Mouse (Mus musculus) cerebellum, adult 2 months (tissue): ENCODE measurements at regions not wholly inside any gene's neighbourhood (a gene's known extent, or its start where the extent isn't known, plus 50 kb on each side); places are given as distances from the start of the nearest gene placed in this dataset.

Experiments used
- DNase-seq, 2 experiments: peaks; one replicate each; pipeline ENCODE4 v3.0.0; 2021
- H3K27ac ChIP-seq: fragments of 200-500 bp; 2 replicates; pipeline ENCODE4 v1.5.1; 2012; ENCODE audit warnings: low read length, control low read depth, inconsistent platforms; ENCODE audit not compliant: insufficient read depth
- H3K27me3 ChIP-seq: fragments of 200-500 bp; 2 replicates; pipeline ENCODE4 v1.6.1; 2012; ENCODE audit warnings: inconsistent platforms, mild to moderate bottlenecking, low read length, moderate library complexity; ENCODE audit not compliant: control insufficient read depth, insufficient read depth
- H3K4me1 ChIP-seq: fragments of 200-500 bp; 2 replicates; pipeline ENCODE4 v1.6.1; 2011; ENCODE audit warnings: low read length; ENCODE audit not compliant: control insufficient read depth, insufficient read depth
- H3K4me3 ChIP-seq: fragments of 200-500 bp; replicated peaks from 2 replicates; pipeline ENCODE3; 2011; ENCODE audit warnings: mild to moderate bottlenecking, low read depth, low read length, control low read depth; ENCODE audit not compliant: insufficient read depth
- CTCF ChIP-seq: fragments of 200-500 bp; IDR thresholded peaks from 2 replicates; pipeline ENCODE4 v1.5.1; 2011; ENCODE audit warnings: low read depth, mild to moderate bottlenecking, control low read depth, low read length, moderate library complexity, borderline replicate concordance; ENCODE audit not compliant: insufficient read depth
- POLR2A ChIP-seq: fragments of 200-500 bp; IDR thresholded peaks from 2 replicates; pipeline ENCODE4 v1.6.1; 2011; ENCODE audit warnings: low read length, control low read depth, borderline replicate concordance; ENCODE audit not compliant: insufficient read depth
- WGBS: fragments of 180-500 bp; shearing (Covaris S2); methylation state at CpG from one replicate; pipeline ENCODE4 v1.1.7; 2018; 5-methylcytosine and 5-hydroxymethylcytosine counted together

GRCm38 (mm10) chr19:28205691-28206090, 194.7 kb upstream of the Rfx3 start:
- 91% methylated on average over 4 of the region's 4 CpGs for WGBS
- Histone ChIP-seq H3K27ac (no peak overlapping the region), H3K4me3 (no peak overlapping the region), H3K27me3 (no peaks in the 10 kb centered on the region), H3K4me1 (no peaks in the 10 kb centered on the region)
- no peak for DNase-seq
- no peak for TF ChIP-seq POLR2A
- no peak for TF ChIP-seq CTCF

GRCm38 (mm10) chr19:28203719-28204118, 192.8 kb upstream of the Rfx3 start:
- DNase-seq = no peak
- Histone ChIP-seq H3K4me1 (no peaks in the 10 kb centered on the region), H3K27me3 (no peaks in the 10 kb centered on the region), H3K4me3 (no peak overlapping the region), H3K27ac (no peak overlapping the region)
- TF ChIP-seq POLR2A (no peak), CTCF (no peak)
- 68% methylated on average over 3 of the region's 3 CpGs for WGBS

- no peak for TF ChIP-seq CTCF
- no peak for TF ChIP-seq POLR2A
- Histone ChIP-seq H3K4me1 (no peaks in the 10 kb centered on the region), H3K4me3 (no peak overlapping the region), H3K27ac (no peak overlapping the region), H3K27me3 (no peaks in the 10 kb centered on the region)
- no peak for DNase-seq
- WGBS = 37% methylated on average over 8 of the region's 8 CpGs
Measured at GRCm38 (mm10) chr19:28199385-28199784, 188.4 kb upstream of the Rfx3 start.

- no peak for TF ChIP-seq POLR2A
- no peak for TF ChIP-seq CTCF
- H3K4me3 ChIP-seq = no peak overlapping the region
- no peaks in the 10 kb centered on the region for H3K4me1 ChIP-seq
- no peaks in the 10 kb centered on the region for H3K27me3 ChIP-seq
- 92% methylated on average over 5 of the region's 5 CpGs for WGBS
- no peak for DNase-seq
- no peak overlapping the region for H3K27ac ChIP-seq
Measured at GRCm38 (mm10) chr19:28196881-28197280, 185.9 kb upstream of the Rfx3 start.

GRCm38 (mm10) chr19:28192248-28192647, 181.3 kb upstream of the Rfx3 start:
- no peaks in the 10 kb centered on the region for H3K27me3 ChIP-seq
- no peak for DNase-seq
- WGBS = 93% methylated on average over 3 of the region's 3 CpGs
- H3K4me3 ChIP-seq = no peak overlapping the region
- no peak for TF ChIP-seq CTCF
- no peak for TF ChIP-seq POLR2A
- no peaks in the 10 kb centered on the region for H3K4me1 ChIP-seq
- H3K27ac ChIP-seq = no peak overlapping the region

GRCm38 (mm10) chr19:28191428-28192116, 180.6 kb upstream of the Rfx3 start:
- Histone ChIP-seq H3K27ac (no peak overlapping the region), H3K4me3 (no peak overlapping the region), H3K27me3 (no peaks in the 10 kb centered on the region), H3K4me1 (no peaks in the 10 kb centered on the region)
- WGBS = 65% methylated on average over 9 of the region's 9 CpGs
- TF ChIP-seq CTCF (no peak), POLR2A (no peak)
- no peak for DNase-seq

- Histone ChIP-seq H3K27me3 (no peaks in the 10 kb centered on the region), H3K4me3 (no peak overlapping the region), H3K27ac (no peak overlapping the region), H3K4me1 (no peaks in the 10 kb centered on the region)
- no peak for TF ChIP-seq CTCF
- TF ChIP-seq POLR2A = no peak
- no peak for DNase-seq
- 82% methylated on average over 10 of the region's 10 CpGs for WGBS
Measured at GRCm38 (mm10) chr19:28190250-28190649, 179.3 kb upstream of the Rfx3 start.

GRCm38 (mm10) chr19:28188363-28188762, 177.4 kb upstream of the Rfx3 start:
- TF ChIP-seq CTCF (no peak), POLR2A (no peak)
- WGBS = 87% methylated on average over 6 of the region's 6 CpGs
- Histone ChIP-seq H3K4me3 (no peak overlapping the region), H3K4me1 (no peaks in the 10 kb centered on the region), H3K27me3 (no peaks in the 10 kb centered on the region), H3K27ac (no peak overlapping the region)
- DNase-seq = no peak
